Mouse (Mus musculus): ENCODE measurements around the gene Notch3. TPM values are rescaled to one million over a fixed set of nuclear protein-coding genes. Genes with fewer than 3 reads are reported as not detected.
"Not testable (repeated sequence)": the region's sequence is repeated elsewhere in the genome, so short reads cannot be mapped to it uniquely, and the experiment has no call there.

Notch3 gene
- polyA plus RNA-seq, 1 experiment from 2014 or later: 7.4 TPM

DNA sequence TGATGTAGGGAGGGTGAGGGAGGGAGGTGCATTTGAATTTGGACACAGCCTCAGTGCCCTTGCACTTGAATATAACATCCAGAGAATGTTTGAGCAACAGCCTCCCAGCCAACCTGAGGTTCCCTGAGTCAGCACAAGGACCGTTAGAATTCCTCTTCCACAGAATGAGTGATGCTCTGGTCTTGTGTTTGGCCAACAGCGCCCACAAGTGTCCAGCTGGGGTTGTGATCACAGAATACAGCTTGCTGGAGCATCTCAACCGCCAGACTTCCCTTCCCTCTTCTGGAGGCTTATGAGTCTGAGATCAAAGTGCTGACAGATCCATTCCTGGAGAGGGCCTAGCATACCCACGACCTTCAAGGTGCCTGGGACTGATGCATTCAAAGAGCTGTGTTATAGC, 63.6 kb downstream of the Notch3 start:
- Histone ChIP-seq H3K4me3 (replicated peaks; ENCODE audit: low read depth, low read length) (no peak overlapping the region), H3K4me2 (ENCODE audit: low read length) (no peak overlapping the region), H3K27me3 (ENCODE audit: insufficient read depth, low read length) (no peaks in the 10 kb centered on the region), H3K9ac (ENCODE audit: low read depth, low read length) (no peak overlapping the region), H3K9me3 (replicated peaks; ENCODE audit: low read length) (no peaks in the 10 kb centered on the region), H3K36me3 (ENCODE audit: insufficient read depth, low read length) (no peaks in the 10 kb centered on the region), H3K27ac (no peak overlapping the region), H3K4me1 (replicated peaks; ENCODE audit: insufficient read depth, low read length) (peaks cover 4% of the 10 kb centered on the region; the same call in 1 of the 2 replicates)
- TF ChIP-seq CTCF (IDR thresholded peaks at IDR 0.05; ENCODE audit: low read depth): peak; percentile 49
- no peak for DNase-seq (ENCODE audit: low spot score)
- no peak for ATAC-seq (replicated peaks; ENCODE audit: low FRiP score, low read depth)
- 23% methylated on average over 4 of the region's 4 CpGs for WGBS

DNA sequence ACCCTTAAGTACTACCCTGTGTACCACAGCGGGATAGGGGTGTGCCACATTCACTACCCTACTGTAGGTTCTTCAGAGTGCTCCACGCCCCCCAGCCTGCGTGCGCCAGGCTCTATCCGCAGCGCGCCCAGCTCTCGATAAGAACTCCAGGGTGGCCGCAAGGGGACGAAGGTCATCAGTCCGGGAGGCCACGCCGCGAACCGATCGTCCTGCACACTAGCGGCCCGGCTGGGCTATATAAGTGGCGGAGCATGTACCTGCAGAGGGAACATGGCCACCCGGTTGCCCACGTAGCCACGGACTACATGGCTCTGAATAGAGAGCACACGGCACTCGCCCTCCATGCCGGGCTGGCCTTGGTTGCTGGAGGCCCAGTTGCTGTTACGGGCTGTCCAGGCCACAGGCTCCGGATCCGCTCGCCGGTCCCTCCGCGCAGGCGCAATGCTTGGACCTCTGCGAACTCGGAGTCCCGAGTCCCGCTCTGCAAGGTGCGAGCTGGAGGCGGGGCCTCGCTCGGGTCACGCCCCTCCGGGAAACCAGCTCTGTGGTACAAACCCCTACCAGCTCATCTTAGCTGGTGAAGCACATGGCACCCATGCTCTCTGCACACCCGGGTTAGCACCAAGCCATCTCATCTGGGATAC, 66.6 kb downstream of the Notch3 start:
- peak; percentile 67 for DNase-seq (ENCODE audit: low spot score)
- H3K4me3 ChIP-seq (replicated peaks; ENCODE audit: low read depth, low read length): peak overlapping the region; percentile 33
- H3K4me2 ChIP-seq (ENCODE audit: low read length): peak overlapping the region; percentile 81
- H3K9ac ChIP-seq (ENCODE audit: low read depth, low read length): peak overlapping the region; percentile 39; the same call in 1 of the 2 replicates
- no peak for TF ChIP-seq CTCF (IDR thresholded peaks at IDR 0.05; ENCODE audit: low read depth)
- H3K36me3 ChIP-seq (ENCODE audit: insufficient read depth, low read length): no peaks in the 10 kb centered on the region
- H3K27ac ChIP-seq: no peak overlapping the region
- peaks cover 4% of the 10 kb centered on the region; the same call in 1 of the 2 replicates for H3K4me1 ChIP-seq (replicated peaks; ENCODE audit: insufficient read depth, low read length)
- ATAC-seq (replicated peaks; ENCODE audit: low FRiP score, low read depth): peak; percentile 88
- WGBS: 2% methylated on average over 44 of the region's 44 CpGs
- H3K27me3 ChIP-seq (ENCODE audit: insufficient read depth, low read length): no peaks in the 10 kb centered on the region
- no peaks in the 10 kb centered on the region for H3K9me3 ChIP-seq (replicated peaks; ENCODE audit: low read length)

- no peak for TF ChIP-seq CTCF (IDR thresholded peaks at IDR 0.05; ENCODE audit: low read depth)
- no peak for ATAC-seq (replicated peaks; ENCODE audit: low FRiP score, low read depth)
- Histone ChIP-seq H3K27me3 (ENCODE audit: insufficient read depth, low read length) (no peaks in the 10 kb centered on the region), H3K9ac (ENCODE audit: low read depth, low read length) (peak overlapping the region; percentile 39; the same call in 1 of the 2 replicates), H3K9me3 (replicated peaks; ENCODE audit: low read length) (no peaks in the 10 kb centered on the region), H3K4me3 (replicated peaks; ENCODE audit: low read depth, low read length) (peak overlapping the region; percentile 33), H3K36me3 (ENCODE audit: insufficient read depth, low read length) (no peaks in the 10 kb centered on the region), H3K27ac (no peak overlapping the region), H3K4me2 (ENCODE audit: low read length) (peak overlapping the region; percentile 81), H3K4me1 (replicated peaks; ENCODE audit: insufficient read depth, low read length) (peaks cover 4% of the 10 kb centered on the region; the same call in 1 of the 2 replicates)
- no peak for DNase-seq (ENCODE audit: low spot score)
- WGBS: 29% methylated on average over 8 of the region's 8 CpGs
Measured at GRCm38 (mm10) chr17:32099574-32099942, 67.1 kb downstream of the Notch3 start.

GRCm38 (mm10) chr17:32098905-32099304, 67.7 kb downstream of the Notch3 start:
- H3K27ac ChIP-seq; ATAC-seq (replicated peaks; ENCODE audit: low FRiP score, low read depth); H3K36me3 ChIP-seq (ENCODE audit: insufficient read depth, low read length); H3K4me2 ChIP-seq (ENCODE audit: low read length); H3K9ac ChIP-seq (ENCODE audit: low read depth, low read length); H3K9me3 ChIP-seq (replicated peaks; ENCODE audit: low read length); H3K4me3 ChIP-seq (replicated peaks; ENCODE audit: low read depth, low read length); H3K27me3 ChIP-seq (ENCODE audit: insufficient read depth, low read length); DNase-seq (ENCODE audit: low spot score); H3K4me1 ChIP-seq (replicated peaks; ENCODE audit: insufficient read depth, low read length): not testable (repeated sequence)
- 79% methylated on average over 6 of the region's 6 CpGs for WGBS

DNA sequence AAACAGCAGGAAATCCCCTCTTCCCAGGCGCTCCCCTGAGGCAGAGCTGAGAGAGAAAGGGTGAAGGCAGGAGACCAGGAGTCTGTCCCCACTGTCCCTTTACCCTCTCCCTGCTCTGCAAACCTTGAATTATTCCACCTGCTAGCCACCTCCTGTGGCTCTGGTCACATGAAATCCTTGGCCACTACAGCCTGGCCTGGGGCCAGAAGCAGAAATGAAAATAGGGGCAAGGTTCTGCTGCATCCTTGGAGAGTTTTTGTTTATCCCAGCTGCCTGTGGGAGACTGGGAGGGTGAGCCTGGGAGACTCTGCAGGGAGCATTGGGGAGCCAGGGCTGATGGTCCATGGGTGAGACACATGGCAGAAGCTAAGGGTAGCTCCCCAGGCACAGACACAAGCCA, 69.0 kb downstream of the Notch3 start:
- no peak for TF ChIP-seq CTCF (IDR thresholded peaks at IDR 0.05; ENCODE audit: low read depth)
- Histone ChIP-seq H3K4me3 (replicated peaks; ENCODE audit: low read depth, low read length) (no peak overlapping the region), H3K27ac (no peak overlapping the region), H3K4me1 (replicated peaks; ENCODE audit: insufficient read depth, low read length) (peaks cover 4% of the 10 kb centered on the region; the same call in 1 of the 2 replicates), H3K9me3 (replicated peaks; ENCODE audit: low read length) (no peaks in the 10 kb centered on the region), H3K27me3 (ENCODE audit: insufficient read depth, low read length) (no peaks in the 10 kb centered on the region), H3K36me3 (ENCODE audit: insufficient read depth, low read length) (no peaks in the 10 kb centered on the region), H3K4me2 (ENCODE audit: low read length) (no peak overlapping the region), H3K9ac (ENCODE audit: low read depth, low read length) (no peak overlapping the region)
- ATAC-seq (replicated peaks; ENCODE audit: low FRiP score, low read depth): no peak
- 73% methylated on average over 1 of the region's 1 CpGs for WGBS
- DNase-seq (ENCODE audit: low spot score): no peak

- Histone ChIP-seq H3K4me2 (ENCODE audit: low read length) (no peak overlapping the region), H3K27me3 (ENCODE audit: insufficient read depth, low read length) (no peaks in the 10 kb centered on the region), H3K4me3 (replicated peaks; ENCODE audit: low read depth, low read length) (no peak overlapping the region), H3K9me3 (replicated peaks; ENCODE audit: low read length) (no peaks in the 10 kb centered on the region), H3K36me3 (ENCODE audit: insufficient read depth, low read length) (no peaks in the 10 kb centered on the region), H3K27ac (no peak overlapping the region), H3K9ac (ENCODE audit: low read depth, low read length) (no peak overlapping the region), H3K4me1 (replicated peaks; ENCODE audit: insufficient read depth, low read length) (peaks cover 9% of the 10 kb centered on the region)
- no peak for ATAC-seq (replicated peaks; ENCODE audit: low FRiP score, low read depth)
- no peak for DNase-seq (ENCODE audit: low spot score)
- peak; percentile 42; the same call in 1 of the 2 replicates for TF ChIP-seq CTCF (IDR thresholded peaks at IDR 0.05; ENCODE audit: low read depth)
- 84% methylated on average over 5 of the region's 5 CpGs for WGBS
Measured at GRCm38 (mm10) chr17:32092895-32093294, 73.8 kb downstream of the Notch3 start.

DNA sequence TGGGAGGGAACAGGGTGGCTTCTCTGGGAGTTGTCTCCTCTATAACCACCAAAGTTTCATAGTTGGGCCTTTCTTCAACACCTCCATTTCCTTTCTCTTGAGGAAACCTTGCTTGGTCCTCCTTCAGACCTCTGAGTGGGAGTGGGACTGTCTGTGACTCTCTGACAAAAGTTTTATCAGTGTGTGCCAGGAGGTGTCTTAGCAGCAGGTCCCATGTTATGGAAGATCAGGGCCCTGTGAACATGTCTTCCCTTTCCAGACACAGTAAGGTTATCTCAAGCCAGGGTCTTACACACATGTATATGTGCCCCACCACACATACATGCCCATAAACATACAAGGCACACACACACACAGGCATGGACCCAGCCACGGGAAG, 74.4 kb downstream of the Notch3 start:
- H3K4me2 ChIP-seq (ENCODE audit: low read length): no peak overlapping the region
- no peaks in the 10 kb centered on the region for H3K36me3 ChIP-seq (ENCODE audit: insufficient read depth, low read length)
- ATAC-seq (replicated peaks; ENCODE audit: low FRiP score, low read depth): no peak

DNA sequence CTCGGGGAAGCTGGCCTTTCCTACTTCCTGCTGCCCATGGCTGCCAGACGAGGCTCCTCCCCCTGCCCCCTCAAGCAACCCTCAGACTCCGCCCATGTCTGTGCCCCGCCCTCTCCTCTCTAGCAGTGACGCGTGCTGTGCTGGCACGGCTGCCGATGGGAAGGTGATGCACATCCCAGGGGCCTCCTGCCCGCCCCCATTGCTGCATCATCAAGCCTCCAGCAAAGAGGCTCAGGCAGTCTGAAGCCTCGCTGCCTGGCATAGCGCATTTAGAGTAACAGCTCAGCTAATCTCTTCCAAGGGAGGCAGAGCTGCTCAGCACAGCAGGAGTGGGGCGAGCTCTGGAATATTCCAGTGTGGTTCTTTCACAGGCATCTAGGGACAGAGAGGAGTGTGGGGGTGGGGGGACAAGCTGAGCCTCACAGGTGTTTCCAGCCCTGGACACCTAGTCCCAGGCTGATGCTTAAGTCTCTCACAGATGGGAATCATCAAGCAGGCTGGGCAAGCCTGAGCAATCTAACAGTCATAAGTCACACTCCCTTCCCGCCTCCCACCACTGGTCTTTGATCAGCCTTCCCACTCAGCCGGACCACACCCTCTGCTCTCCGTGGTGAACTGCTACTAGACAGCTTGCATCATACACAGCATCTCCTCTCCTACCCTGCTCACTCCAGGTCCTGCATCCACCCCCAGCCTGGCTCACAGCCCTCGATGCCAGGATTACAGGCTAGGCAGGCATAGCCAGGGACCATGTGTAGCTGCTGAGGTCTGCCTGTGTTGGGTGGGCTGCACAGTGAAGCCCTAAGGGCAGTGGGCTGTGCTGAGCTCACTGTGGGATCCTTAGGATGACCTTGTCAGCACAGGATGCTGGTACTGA, 75.0 kb downstream of the Notch3 start:
- H3K4me1 ChIP-seq (replicated peaks; ENCODE audit: insufficient read depth, low read length); H3K9me3 ChIP-seq (replicated peaks; ENCODE audit: low read length); H3K27me3 ChIP-seq (ENCODE audit: insufficient read depth, low read length); H3K36me3 ChIP-seq (ENCODE audit: insufficient read depth, low read length): not testable (repeated sequence)
- peak overlapping the region; percentile 51 for H3K27ac ChIP-seq
- WGBS: 3% methylated on average over 13 of the region's 16 CpGs
- peak overlapping the region; percentile 60 for H3K4me2 ChIP-seq (ENCODE audit: low read length)
- DNase-seq (ENCODE audit: low spot score): peak; percentile 94
- peak; percentile 93 for ATAC-seq (replicated peaks; ENCODE audit: low FRiP score, low read depth)
- H3K9ac ChIP-seq (ENCODE audit: low read depth, low read length): peak overlapping the region; percentile 50; the same call in 1 of the 2 replicates
- H3K4me3 ChIP-seq (replicated peaks; ENCODE audit: low read depth, low read length): peak overlapping the region; percentile 32; the same call in 1 of the 2 replicates

More for the DNA sequence above, 74.4 kb downstream of the Notch3 start:
- Histone ChIP-seq H3K4me3 (replicated peaks; ENCODE audit: low read depth, low read length) (no peak overlapping the region), H3K27ac (no peak overlapping the region), H3K9ac (ENCODE audit: low read depth, low read length) (no peak overlapping the region), H3K4me1 (replicated peaks; ENCODE audit: insufficient read depth, low read length) (peaks cover 9% of the 10 kb centered on the region), H3K9me3 (replicated peaks; ENCODE audit: low read length) (no peaks in the 10 kb centered on the region), H3K27me3 (ENCODE audit: insufficient read depth, low read length) (no peaks in the 10 kb centered on the region)
- DNase-seq (ENCODE audit: low spot score): no peak
- WGBS: 97% methylated on average over 1 of the region's 1 CpGs
- no peak for TF ChIP-seq CTCF (IDR thresholded peaks at IDR 0.05; ENCODE audit: low read depth)
